8 mouse cellular contexts compared by ENCODE assay signal in the genomic region with DNA sequence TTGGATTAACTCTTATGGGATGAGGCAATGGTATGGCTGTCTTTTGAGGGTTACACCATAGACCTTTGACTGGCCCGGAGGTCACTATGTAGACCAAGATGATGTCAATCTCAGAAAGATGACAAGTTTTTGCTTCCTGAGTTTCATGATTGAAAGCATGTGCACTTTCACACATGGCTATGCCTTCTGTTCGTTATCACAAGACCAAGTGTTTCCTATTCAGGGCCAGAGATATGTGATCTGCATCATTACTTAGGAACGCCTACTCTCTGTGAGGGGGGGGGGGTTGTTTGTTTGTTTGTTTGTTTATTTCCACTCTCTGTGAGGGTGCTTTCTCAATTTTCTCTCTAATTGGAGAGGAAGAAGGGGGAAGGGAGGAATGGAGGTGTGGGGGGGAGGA. TPM values are rescaled to one million over a fixed set of nuclear protein-coding genes. Genes with fewer than 3 reads are reported as not detected.
DNase-seq lines count a peak whose midpoint lies in the region; ATAC-seq lines count a peak whose summit lies in the region.

No protein-coding gene starts in this region.

- ATAC-seq in kidney, embryonic 16.5 days (ENCODE audit: low FRiP score, low TSS enrichment) = no peak
- ATAC-seq in hindbrain, embryonic 16.5 days = no peak
- peak; percentile 5 for ATAC-seq in neural tube, embryonic 12.5 days (ENCODE audit: low FRiP score, low read depth)
- no peak for ATAC-seq in frontal cortex, adult (ENCODE audit: low TSS enrichment)

- peak overlapping the region; percentile 97 for H3K27ac ChIP-seq in kidney, embryonic 16.5 days (ENCODE audit: low read length)
- H3K27ac ChIP-seq in hindbrain, embryonic 16.5 days (ENCODE audit: low read depth, low read length) = peak overlapping the region; percentile 96
- no peak overlapping the region for H3K27ac ChIP-seq in neural tube, embryonic 12.5 days

- no peaks in the 10 kb centered on the region for H3K9me3 ChIP-seq in kidney, embryonic 16.5 days (ENCODE audit: low read length)
- no peaks in the 10 kb centered on the region for H3K9me3 ChIP-seq in hindbrain, embryonic 16.5 days (ENCODE audit: control insufficient read depth, low read length)
- H3K9me3 ChIP-seq in neural tube, embryonic 12.5 days = no peaks in the 10 kb centered on the region

- WGBS in kidney, embryonic 16.5 days = 53% methylated on average over 3 of the region's 3 CpGs
- 50% methylated on average over 3 of the region's 3 CpGs for WGBS in hindbrain, embryonic 16.5 days
- 52% methylated on average over 3 of the region's 3 CpGs for WGBS in neural tube, embryonic 12.5 days

- no peaks in the 10 kb centered on the region for H3K36me3 ChIP-seq in kidney, embryonic 16.5 days (ENCODE audit: insufficient read depth, low read length)
- H3K36me3 ChIP-seq in hindbrain, embryonic 16.5 days (ENCODE audit: control insufficient read depth, insufficient read depth, low read length) = no peaks in the 10 kb centered on the region
- H3K36me3 ChIP-seq in neural tube, embryonic 12.5 days = no peaks in the 10 kb centered on the region

- no peak for DNase-seq in kidney, postnatal 36 days
- peak; percentile 13 for DNase-seq in brain, adult 2 months (ENCODE audit: low read depth, low spot score)
- no peak for DNase-seq in spleen, postnatal 14 days (ENCODE audit: low spot score in 2 of 2)
- no peak for DNase-seq in thymus, postnatal 10 days (ENCODE audit: low spot score in 2 of 2)

- peak overlapping the region; percentile 78 for H3K9ac ChIP-seq in kidney, embryonic 16.5 days (replicated peaks; ENCODE audit: low read length)
- peak overlapping the region; percentile 74 for H3K9ac ChIP-seq in hindbrain, embryonic 16.5 days (ENCODE audit: low read depth, low read length)
- peak overlapping the region; percentile 49; the same call in 1 of the 2 replicates for H3K9ac ChIP-seq in neural tube, embryonic 12.5 days

- peak overlapping the region; percentile 94 for H3K4me3 ChIP-seq in kidney, embryonic 16.5 days (ENCODE audit: low read length)
- H3K4me3 ChIP-seq in hindbrain, embryonic 16.5 days (ENCODE audit: low read length) = peak overlapping the region; percentile 64
- peak overlapping the region; percentile 36 for H3K4me3 ChIP-seq in neural tube, embryonic 12.5 days

- H3K4me2 ChIP-seq in kidney, embryonic 16.5 days (replicated peaks; ENCODE audit: low read depth, low read length) = peak overlapping the region; percentile 66
- H3K4me2 ChIP-seq in hindbrain, embryonic 16.5 days (ENCODE audit: low read length) = peak overlapping the region; percentile 66
- peak overlapping the region; percentile 58 for H3K4me2 ChIP-seq in neural tube, embryonic 12.5 days (replicated peaks)

- peaks cover 12% of the 10 kb centered on the region for H3K4me1 ChIP-seq in kidney, embryonic 16.5 days (ENCODE audit: insufficient read depth, low read length)
- H3K4me1 ChIP-seq in hindbrain, embryonic 16.5 days (ENCODE audit: control insufficient read depth, insufficient read depth, low read depth, low read length) = peaks cover 30% of the 10 kb centered on the region
- peaks cover 21% of the 10 kb centered on the region for H3K4me1 ChIP-seq in neural tube, embryonic 12.5 days

- H3K27me3 ChIP-seq in kidney, embryonic 16.5 days (ENCODE audit: insufficient read depth, low read length) = no peaks in the 10 kb centered on the region
- no peaks in the 10 kb centered on the region for H3K27me3 ChIP-seq in hindbrain, embryonic 16.5 days (replicated peaks; ENCODE audit: control insufficient read depth, insufficient read depth, low read length)
- no peaks in the 10 kb centered on the region for H3K27me3 ChIP-seq in neural tube, embryonic 12.5 days (replicated peaks)

RNA-seq across cellular contexts. Expression of a gene that starts 0.9 kb away (rescaled TPM):
- polyA plus RNA-seq in kidney, embryonic 16.5 days (2015; fragmentation: Nextera tagmentation; extraction: Ambion mirVana) = 499 and 503 TPM in 2 replicates
- 855 and 880 TPM in 2 replicates for polyA plus RNA-seq in hindbrain, embryonic 16.5 days (2015; fragmentation: Nextera tagmentation; extraction: Ambion mirVana)
- 546 and 551 TPM in 2 replicates for polyA plus RNA-seq in neural tube, embryonic 12.5 days (2016; fragmentation: Nextera tagmentation; extraction: Ambion mirVana)

RNA-seq across cellular contexts. Expression of a gene that starts 24.7 kb away (rescaled TPM):
- polyA plus RNA-seq in kidney, embryonic 16.5 days (2015; fragmentation: Nextera tagmentation; extraction: Ambion mirVana) = not detected in 2 replicates
- polyA plus RNA-seq in hindbrain, embryonic 16.5 days (2015; fragmentation: Nextera tagmentation; extraction: Ambion mirVana) = not detected in 2 replicates
- polyA plus RNA-seq in neural tube, embryonic 12.5 days (2016; fragmentation: Nextera tagmentation; extraction: Ambion mirVana) = not detected in 2 replicates

RNA-seq across cellular contexts. Expression of a gene that starts 39.3 kb away (rescaled TPM):
- polyA plus RNA-seq in kidney, embryonic 16.5 days (2015; fragmentation: Nextera tagmentation; extraction: Ambion mirVana) = not detected in 2 replicates
- not detected in 2 replicates for polyA plus RNA-seq in hindbrain, embryonic 16.5 days (2015; fragmentation: Nextera tagmentation; extraction: Ambion mirVana)
- polyA plus RNA-seq in neural tube, embryonic 12.5 days (2016; fragmentation: Nextera tagmentation; extraction: Ambion mirVana) = not detected in 2 replicates

RNA-seq across cellular contexts. Expression of a gene that starts 52.0 kb away (rescaled TPM):
- polyA plus RNA-seq in kidney, embryonic 16.5 days (2015; fragmentation: Nextera tagmentation; extraction: Ambion mirVana) = not detected in 2 replicates
- not detected in 2 replicates for polyA plus RNA-seq in hindbrain, embryonic 16.5 days (2015; fragmentation: Nextera tagmentation; extraction: Ambion mirVana)
- polyA plus RNA-seq in neural tube, embryonic 12.5 days (2016; fragmentation: Nextera tagmentation; extraction: Ambion mirVana) = not detected in 2 replicates

Comparison
In these comparisons a context has a peak if more than half of its experiments do, and no peak if none do; other contexts are left out.
1. H3K4me3 ChIP-seq: peak in every context shown above with its lines; median percentile 94 in kidney, embryonic 16.5 days; 64 in hindbrain, embryonic 16.5 days; 36 in neural tube, embryonic 12.5 days.